Mouse (Mus musculus): ENCODE measurements around the gene Myo1f. TPM values are rescaled to one million over a fixed set of nuclear protein-coding genes. Genes with fewer than 3 reads are reported as not detected.

Myo1f gene
- total and polyA plus RNA-seq, 3 experiments = 0.08 to 0.40 TPM; not detected in 1

DNA sequence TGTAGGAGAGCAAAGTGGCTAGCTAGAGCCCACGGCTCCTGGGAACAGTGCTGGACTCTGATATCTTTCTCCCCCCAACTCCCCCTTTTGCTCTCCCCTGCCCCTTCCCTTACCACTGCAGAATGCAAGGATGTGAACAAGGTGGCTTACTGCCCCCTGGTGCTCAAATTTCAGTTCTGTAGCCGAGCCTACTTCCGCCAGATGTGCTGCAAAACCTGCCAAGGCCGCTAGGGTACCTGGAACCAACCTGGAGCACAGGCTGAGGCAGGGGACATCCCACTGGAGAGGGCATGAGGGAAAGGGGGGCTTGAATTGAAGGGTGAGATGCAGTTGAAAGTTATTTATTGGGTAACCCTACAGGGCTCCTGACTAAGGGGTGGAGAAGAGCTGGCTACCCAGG is 2.5 kb upstream of the Myo1f start:
- TF ChIP-seq SIN3A (IDR thresholded peaks at IDR 0.05; ENCODE audit: low read length) (no peak), UBTF (IDR thresholded peaks at IDR 0.05; ENCODE audit: borderline replicate concordance, insufficient read depth, low read depth, low read length) (no peak), ZC3H11A (IDR thresholded peaks at IDR 0.05; ENCODE audit: low read depth, low read length) (0 out of 2 replicates have a peak, but pooled peaks have one; percentile 15), SMC3 (IDR thresholded peaks at IDR 0.05; ENCODE audit: low read depth, low read length) (peak; percentile 51), MEF2A (IDR thresholded peaks at IDR 0.05; ENCODE audit: extremely low read depth, insufficient replicate concordance, low read depth, low read length, poor library complexity, severe bottlenecking) (no peak), GATA1 (IDR thresholded peaks at IDR 0.05; ENCODE audit: low read depth, low read length) (no peak), CTCF (IDR thresholded peaks at IDR 0.05 in 2 of 3, conservative IDR thresholded peaks at IDR 0.05 in 1 of 3; ENCODE audit: control insufficient read depth in 1 of 3, insufficient read depth in 1 of 3, low read depth in 2 of 3, low read length in 3 of 3, poor library complexity in 1 of 3, severe bottlenecking in 1 of 3) (peak; percentile 22 to 63 (median 59); a peak in 4 of 6 replicates), EP300 (IDR thresholded peaks at IDR 0.05; ENCODE audit: low read depth in 1 of 2, low read length in 2 of 2) (no peak), ZMIZ1 (IDR thresholded peaks at IDR 0.05; ENCODE audit: low read depth, low read length) (no peak), ZKSCAN1 (IDR thresholded peaks at IDR 0.05; ENCODE audit: low read depth, low read length) (no peak), KAT2A (conservative IDR thresholded peaks at IDR 0.05; ENCODE audit: low read depth, low read length) (no peak), RCOR1 (IDR thresholded peaks at IDR 0.05; ENCODE audit: low read depth, low read length) (no peak), TCF12 (IDR thresholded peaks at IDR 0.05; ENCODE audit: low read depth, low read length) (no peak), HCFC1 (IDR thresholded peaks at IDR 0.05; ENCODE audit: low read depth, low read length) (no peak), MAFK (IDR thresholded peaks at IDR 0.05; ENCODE audit: borderline replicate concordance, low read depth, low read length) (no peak), MYC (IDR thresholded peaks at IDR 0.05; ENCODE audit: low read depth, low read length) (no peak), MAX (IDR thresholded peaks at IDR 0.05; ENCODE audit: low read length) (no peak), RAD21 (IDR thresholded peaks at IDR 0.05; ENCODE audit: low read depth, low read length) (peak; percentile 31), POLR2A (IDR thresholded peaks at IDR 0.05; ENCODE audit: control insufficient read depth in 1 of 2, insufficient read depth in 1 of 2, low read depth in 1 of 2, low read length in 2 of 2, poor library complexity in 1 of 2) (no peak), USF1 (IDR thresholded peaks at IDR 0.05; ENCODE audit: low read depth, low read length) (no peak), POLR2AphosphoS2 (IDR thresholded peaks at IDR 0.05; ENCODE audit: low read length) (no peak), CHD2 (IDR thresholded peaks at IDR 0.05; ENCODE audit: low read length) (no peak)
- Histone ChIP-seq H3K9me3 (replicated peaks; ENCODE audit: insufficient read depth, low read length) (no peaks in the 10 kb centered on the region), H3K27ac (ENCODE audit: control insufficient read depth, low read depth, low read length) (no peak overlapping the region), H3K9ac (ENCODE audit: control insufficient read depth, low read depth, low read length, poor library complexity, severe bottlenecking) (no peak overlapping the region), H3K4me1 (ENCODE audit: control insufficient read depth in 1 of 2, insufficient read depth in 2 of 2, low read length in 2 of 2) (peaks cover 0 to 19% of the 10 kb centered on the region in 2 experiments; a peak in 3 of 4 replicates), H3K79me2 (ENCODE audit: control insufficient read depth, insufficient read depth, low read length, poor library complexity) (no peaks in the 10 kb centered on the region), H3K27me3 (ENCODE audit: control insufficient read depth in 1 of 2, insufficient read depth in 2 of 2, low read length in 2 of 2) (no peaks in the 10 kb centered on the region), H3K4me3 (ENCODE audit: control insufficient read depth in 1 of 2, insufficient read depth in 1 of 2, low read depth in 2 of 2, low read length in 2 of 2) (no peak overlapping the region), H3K36me3 (ENCODE audit: control insufficient read depth in 1 of 2, insufficient read depth in 2 of 2, low read length in 2 of 2) (peaks cover 0 to 11% of the 10 kb centered on the region in 2 experiments; a peak in 2 of 4 replicates)
- DNase-seq (ENCODE audit: low read depth, low spot score) = peak; percentile 42

Measured in MEL (cell line).